Mouse (Mus musculus): ENCODE data around the gene Cacul1. TPM values are rescaled to one million over a fixed set of nuclear protein-coding genes. Genes with fewer than 3 reads are reported as not detected.
"Not testable (repeated sequence)": the region's sequence is repeated elsewhere in the genome, so short reads cannot be mapped to it uniquely, and the experiment has no call there.

Cacul1 gene
- 10 to 100 TPM; 48.0 to 53.6 TPM for total RNA-seq (2021)

- DNase-seq = peak; percentile 87 to 89
These were observed at the start of gene Cacul1 for GRCm38 (mm10) chr19:60580582-60581339. Gene Cacul1 (minus strand): TSS chr19:60581025.

GRCm38 (mm10) chr19:60619420-60619819 lies 38.6 kb upstream of the Cacul1 start:
- no peak for DNase-seq

- no peak for DNase-seq
These were observed 36.2 kb upstream of the Cacul1 start for GRCm38 (mm10) chr19:60617007-60617406.

- DNase-seq = peak; percentile 6 to 7
These were observed 34.8 kb upstream of the Cacul1 start for GRCm38 (mm10) chr19:60615470-60616200.

- DNase-seq = no peak
These were observed 30.8 kb upstream of the Cacul1 start for GRCm38 (mm10) chr19:60611525-60612215.

GRCm38 (mm10) chr19:60608766-60609165 lies 27.9 kb upstream of the Cacul1 start:
- DNase-seq = no peak

GRCm38 (mm10) chr19:60603586-60603985 lies 22.8 kb upstream of the Cacul1 start:
- DNase-seq = no peak

- not testable (repeated sequence) for DNase-seq
These were observed 21.2 kb upstream of the Cacul1 start for GRCm38 (mm10) chr19:60602066-60602465.

- no peak for DNase-seq
These were observed 17.3 kb upstream of the Cacul1 start for GRCm38 (mm10) chr19:60598025-60598697.

GRCm38 (mm10) chr19:60589646-60590045 lies 8.8 kb upstream of the Cacul1 start:
- no peak for DNase-seq

GRCm38 (mm10) chr19:60586652-60587051 lies 5.8 kb upstream of the Cacul1 start:
- no peak for DNase-seq

- no peak for DNase-seq
These were observed 2.4 kb upstream of the Cacul1 start for GRCm38 (mm10) chr19:60583201-60583600.

GRCm38 (mm10) chr19:60581377-60582290 lies 809 bp upstream of the Cacul1 start:
- DNase-seq = no peak

GRCm38 (mm10) chr19:60579771-60580581 lies 849 bp downstream of the Cacul1 start:
- peak in 1 of 2 experiments; percentile 47 for DNase-seq

- no peak for DNase-seq
These were observed 4.1 kb downstream of the Cacul1 start for GRCm38 (mm10) chr19:60576741-60577140.

GRCm38 (mm10) chr19:60560497-60560896 lies 20.3 kb downstream of the Cacul1 start:
- no peak for DNase-seq

GRCm38 (mm10) chr19:60554866-60555438 lies 25.9 kb downstream of the Cacul1 start:
- DNase-seq = no peak

- DNase-seq = peak; percentile 28 to 62
These were observed 27.3 kb downstream of the Cacul1 start for GRCm38 (mm10) chr19:60553501-60553900.

GRCm38 (mm10) chr19:60543302-60543701 lies 37.5 kb downstream of the Cacul1 start:
- no peak for DNase-seq

GRCm38 (mm10) chr19:60531897-60532296 lies 48.9 kb downstream of the Cacul1 start:
- DNase-seq = no peak
